Mouse (Mus musculus) lung, postnatal 10 days (tissue): ENCODE results near the gene Map4k4.
A peak's percentile ranks its signal among the peaks of the same experiment; 100 is the strongest.

Source experiments
- DNase-seq: peaks from one replicate; pipeline ENCODE4 v3.0.0; 2021

Map4k4 gene

DNA sequence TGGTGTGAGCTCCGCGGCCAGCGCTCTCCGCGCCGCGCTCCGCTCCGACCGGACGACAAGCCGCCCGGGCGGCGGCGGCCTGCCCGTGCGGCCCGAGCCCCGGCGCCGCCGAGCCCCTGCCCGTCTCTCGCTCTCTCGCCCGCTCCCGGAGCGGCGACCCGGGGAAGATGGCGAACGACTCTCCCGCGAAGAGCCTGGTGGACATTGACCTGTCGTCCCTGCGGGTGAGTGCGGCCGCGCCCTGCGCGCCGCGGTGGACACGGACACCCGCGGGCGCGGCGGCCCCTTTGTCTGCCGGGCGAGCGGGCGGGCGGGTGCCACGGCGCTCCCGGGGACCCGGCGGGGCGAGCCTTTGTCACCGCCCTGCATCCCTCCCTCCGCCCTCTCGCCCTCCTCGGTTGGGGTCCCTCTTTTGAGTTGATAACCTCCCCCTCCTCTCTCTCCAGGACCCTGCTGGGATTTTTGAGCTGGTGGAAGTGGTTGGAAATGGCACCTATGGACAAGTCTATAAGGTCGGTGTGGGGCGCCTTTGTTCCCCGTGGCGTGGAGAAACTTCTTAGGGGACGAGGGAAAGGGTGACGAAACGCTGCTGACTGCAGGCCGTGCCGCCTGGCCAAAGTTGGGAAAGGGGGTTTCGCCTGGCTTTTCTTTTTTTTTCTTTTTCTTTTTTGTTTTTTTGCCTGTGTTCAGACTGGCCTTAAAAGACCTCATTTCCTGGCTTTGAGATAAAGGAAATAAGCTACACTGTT lies 524 bp downstream of the Map4k4 start:
- peak; percentile 67 for DNase-seq

GRCm38 (mm10) chr1:39901851-39902703 lies 1.4 kb downstream of the Map4k4 start:
- DNase-seq = peak; percentile 59

GRCm38 (mm10) chr1:39902704-39903151 lies 2.0 kb downstream of the Map4k4 start:
- peak; percentile 62 for DNase-seq

DNA sequence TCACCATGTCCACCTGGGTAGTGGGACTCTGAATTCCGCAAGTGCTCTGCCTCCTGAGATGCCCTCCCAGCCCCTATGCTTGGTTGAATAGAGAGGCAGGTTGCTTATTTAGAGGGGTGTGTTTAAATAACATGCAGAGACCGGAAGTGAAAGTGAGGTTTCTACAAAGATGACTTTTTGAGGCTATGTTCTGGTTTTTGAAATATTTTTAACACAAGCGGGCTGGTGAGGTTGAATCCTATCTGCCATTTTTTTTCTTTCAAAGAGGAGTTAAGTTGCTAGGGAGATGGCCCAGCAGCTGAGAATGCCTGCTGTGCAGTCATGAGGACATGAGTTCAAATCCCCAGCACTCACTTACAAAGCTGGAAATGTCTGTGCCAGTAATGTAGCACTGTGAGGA lies 4.0 kb downstream of the Map4k4 start:
- DNase-seq = no peak

GRCm38 (mm10) chr1:39906921-39907320 lies 6.2 kb downstream of the Map4k4 start:
- DNase-seq = no peak

- DNase-seq = no peak
Observed at GRCm38 (mm10) chr1:39908976-39909375, 8.3 kb downstream of the Map4k4 start.

GRCm38 (mm10) chr1:39911446-39911845 lies 10.7 kb downstream of the Map4k4 start:
- peak; percentile 73 for DNase-seq

GRCm38 (mm10) chr1:39913256-39913655 lies 12.5 kb downstream of the Map4k4 start:
- no peak for DNase-seq

GRCm38 (mm10) chr1:39916144-39916543 lies 15.4 kb downstream of the Map4k4 start:
- DNase-seq = no peak

DNA sequence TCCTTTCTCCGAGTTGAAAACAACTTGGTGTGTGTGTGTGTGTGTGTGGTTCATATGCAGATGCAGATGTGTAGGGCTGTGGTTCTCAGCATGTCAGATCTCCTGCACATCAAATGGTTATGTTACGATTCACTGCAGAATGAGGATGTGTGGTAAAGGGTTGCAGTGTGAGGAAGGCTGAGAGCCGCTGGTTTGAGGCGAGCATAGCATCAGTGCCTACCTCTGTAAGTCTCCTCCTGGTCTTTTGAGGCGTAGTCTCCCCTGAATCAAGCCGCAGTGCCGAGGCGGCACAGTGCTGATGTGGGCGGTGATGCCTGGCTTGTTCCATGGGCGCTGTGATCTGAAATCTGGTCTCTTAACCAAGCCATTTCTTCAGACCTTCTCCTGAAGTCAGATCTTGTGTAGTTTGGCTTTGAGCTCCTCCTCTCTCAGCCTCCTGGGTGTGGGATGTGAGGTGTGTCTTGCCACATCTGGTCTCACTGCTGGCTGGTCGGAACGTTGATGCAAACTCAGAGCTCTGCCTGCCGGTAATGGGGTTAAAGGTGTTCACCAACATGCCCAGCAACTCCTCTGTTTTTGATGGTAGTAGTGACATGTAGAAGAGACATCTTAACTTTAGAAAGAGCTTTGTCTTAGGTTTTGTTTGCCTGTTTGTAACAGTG lies 17.3 kb downstream of the Map4k4 start:
- DNase-seq = no peak

DNA sequence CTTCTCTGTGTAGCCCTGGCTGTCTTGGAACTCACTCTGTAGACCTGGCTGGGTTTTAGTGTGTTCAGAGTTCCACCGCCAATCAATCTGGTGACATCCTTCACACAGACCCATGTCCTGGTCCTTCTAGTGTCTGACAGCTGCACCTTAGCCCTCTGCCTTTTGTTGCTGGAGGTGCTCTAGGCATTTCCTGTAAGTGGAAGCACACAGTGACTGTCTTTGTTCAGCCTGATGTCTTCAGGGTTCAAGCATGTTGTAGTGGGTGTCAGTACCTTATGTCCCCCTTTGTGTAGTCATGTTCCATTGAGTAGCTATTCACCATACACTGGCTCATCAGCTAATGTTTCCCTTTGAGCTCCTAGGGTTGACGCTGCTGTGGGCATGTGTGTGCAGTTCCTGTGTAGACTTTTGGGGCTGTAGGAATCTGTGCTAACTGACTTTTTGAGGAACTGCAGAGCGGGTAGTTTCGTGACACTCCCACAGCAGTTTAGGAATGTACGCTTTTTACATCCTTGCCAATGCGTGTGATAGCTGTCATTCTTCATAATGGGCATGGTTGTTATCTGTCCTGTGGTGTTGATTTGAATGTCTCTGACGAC lies 17.9 kb downstream of the Map4k4 start:
- no peak for DNase-seq

- no peak for DNase-seq
Observed at GRCm38 (mm10) chr1:39920616-39921015, 19.9 kb downstream of the Map4k4 start.

DNA sequence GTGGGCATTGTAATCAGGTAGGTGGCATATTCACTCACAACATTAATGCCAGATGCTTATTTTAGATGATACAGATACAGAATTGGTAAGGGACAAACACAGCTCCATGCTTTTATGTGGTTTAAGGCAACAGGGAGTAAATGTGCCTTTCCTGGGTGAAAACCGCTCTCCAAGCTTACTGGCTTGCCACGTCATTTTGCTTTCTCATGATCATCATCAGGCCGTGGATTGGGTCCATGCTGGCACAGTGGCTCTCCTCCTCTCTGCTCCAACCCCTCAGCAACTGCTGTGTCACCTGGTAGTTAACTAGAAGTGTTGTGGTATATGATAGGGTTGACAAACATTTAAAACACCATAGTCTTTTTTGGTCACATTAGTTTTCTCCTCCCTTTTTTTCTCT lies 21.3 kb downstream of the Map4k4 start:
- DNase-seq = no peak

- peak; percentile 67 for DNase-seq
Observed at GRCm38 (mm10) chr1:39922714-39923113, 22.0 kb downstream of the Map4k4 start.

GRCm38 (mm10) chr1:39923395-39924337 lies 23.0 kb downstream of the Map4k4 start:
- DNase-seq = no peak

DNA sequence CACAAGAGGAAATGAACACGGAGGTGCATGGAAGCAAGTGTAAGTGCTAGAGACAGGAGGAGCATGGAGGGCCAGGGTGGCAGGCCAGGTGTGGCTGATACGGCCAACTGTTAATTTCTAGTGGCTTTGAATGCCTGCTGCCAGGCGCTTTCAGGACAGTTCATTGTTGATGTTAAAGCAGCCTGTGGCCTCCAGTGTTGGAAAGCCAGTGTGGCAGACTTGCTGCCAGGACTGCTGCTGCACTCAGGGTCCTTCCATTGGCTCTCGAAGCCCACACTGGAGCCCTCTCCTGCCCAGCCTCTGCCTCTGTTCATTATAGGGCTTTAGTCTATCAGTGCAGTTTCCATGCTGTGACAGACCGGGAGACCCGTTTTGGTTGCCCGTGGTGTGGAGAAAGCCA lies 30.3 kb downstream of the Map4k4 start:
- DNase-seq = no peak

GRCm38 (mm10) chr1:39932216-39932739 lies 31.6 kb downstream of the Map4k4 start:
- DNase-seq = no peak

GRCm38 (mm10) chr1:39932922-39933321 lies 32.2 kb downstream of the Map4k4 start:
- no peak for DNase-seq

- DNase-seq = no peak
Observed at GRCm38 (mm10) chr1:39934954-39935353, 34.2 kb downstream of the Map4k4 start.

- no peak for DNase-seq
Observed at GRCm38 (mm10) chr1:39935616-39936015, 34.9 kb downstream of the Map4k4 start.

DNA sequence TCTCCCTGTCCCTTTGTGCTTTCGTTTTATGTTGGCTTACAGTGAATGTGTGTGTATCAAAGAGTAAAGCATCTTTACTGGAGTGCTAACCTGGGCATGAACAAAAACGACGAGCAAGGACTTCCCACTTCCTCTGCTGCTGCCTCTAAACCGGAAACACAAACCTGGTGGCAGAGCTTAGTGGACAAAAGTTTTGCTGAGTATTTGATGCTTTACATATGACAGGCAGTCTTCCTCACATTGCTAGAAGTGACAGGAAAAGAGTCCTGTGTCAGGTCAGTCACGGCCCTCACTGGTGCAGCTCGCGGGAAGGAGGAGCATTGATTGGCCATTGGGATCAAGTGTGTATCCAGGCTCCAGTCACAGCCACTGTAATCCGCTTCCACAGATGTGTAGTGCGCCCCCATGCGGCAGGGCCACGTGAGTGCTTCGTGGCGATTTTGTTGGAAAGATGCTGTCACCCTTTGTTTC lies 35.7 kb downstream of the Map4k4 start:
- peak; percentile 93 for DNase-seq
